Mouse (Mus musculus) limb, embryonic 12.5 days (tissue): Measurements from ENCODE around the gene Creb5. TPM values are rescaled to one million over a fixed set of nuclear protein-coding genes. Genes with fewer than 3 reads are reported as not detected.

ENCODE experiments used
- ATAC-seq: fragments of 200-750 bp; cut with Nextera tagmentation; 2 replicates; pipeline ENCODE4 v1.8.0; 2017; ENCODE audit warnings: low read depth, moderate TSS enrichment; ENCODE audit not compliant: insufficient number of reproducible peaks, insufficient read depth, low FRiP score, low TSS enrichment
- H3K27ac ChIP-seq: fragments of 300-500 bp; sonication (generic); 2 replicates; pipeline ENCODE4 v1.5.1; 2016; ENCODE audit warnings: mild to moderate bottlenecking, moderate library complexity
- H3K27me3 ChIP-seq: fragments of 300-500 bp; sonication (generic); 2 replicates; pipeline ENCODE4 v1.6.1; 2016; ENCODE audit warnings: mild to moderate bottlenecking, moderate library complexity
- H3K36me3 ChIP-seq: fragments of 300-500 bp; sonication (generic); 2 replicates; pipeline ENCODE4 v1.6.1; 2016; ENCODE audit warnings: mild to moderate bottlenecking, moderate library complexity
- H3K4me1 ChIP-seq: fragments of 300-500 bp; sonication (generic); replicated peaks from 2 replicates; pipeline ENCODE4 v1.6.1; 2016
- H3K4me2 ChIP-seq: fragments of 300-500 bp; sonication (generic); 2 replicates; pipeline ENCODE4 v1.6.1; 2016; ENCODE audit warnings: mild to moderate bottlenecking, moderate library complexity
- H3K4me3 ChIP-seq: fragments of 300-500 bp; sonication (generic); replicated peaks from 2 replicates; pipeline ENCODE4 v1.5.1; 2016; ENCODE audit warnings: mild to moderate bottlenecking
- H3K9ac ChIP-seq: fragments of 300-500 bp; sonication (generic); replicated peaks from 2 replicates; pipeline ENCODE4 v1.6.1; 2016; ENCODE audit warnings: mild to moderate bottlenecking, moderate library complexity
- H3K9me3 ChIP-seq: fragments of 300-500 bp; sonication (generic); 2 replicates; pipeline ENCODE4 v1.6.1; 2016; ENCODE audit warnings: mild to moderate bottlenecking, moderate library complexity
- WGBS: fragments of 180-500 bp; shearing (Covaris S2); methylation state at CpG from one replicate; pipeline ENCODE4 v1.1.7; 2016; 5-methylcytosine and 5-hydroxymethylcytosine counted together
- polyA plus RNA-seq: library from polyadenylated mRNA; unstranded; fragments of >200 nt; fragmentation: Nextera tagmentation; extraction: Ambion mirVana; gene quantifications from 2 replicates; pipeline ENCODE4 v1.2.1, GENCODE M21; 2016

Gene Creb5
- polyA plus RNA-seq, 1 experiment from 2014 or later: 84.2 TPM

DNA sequence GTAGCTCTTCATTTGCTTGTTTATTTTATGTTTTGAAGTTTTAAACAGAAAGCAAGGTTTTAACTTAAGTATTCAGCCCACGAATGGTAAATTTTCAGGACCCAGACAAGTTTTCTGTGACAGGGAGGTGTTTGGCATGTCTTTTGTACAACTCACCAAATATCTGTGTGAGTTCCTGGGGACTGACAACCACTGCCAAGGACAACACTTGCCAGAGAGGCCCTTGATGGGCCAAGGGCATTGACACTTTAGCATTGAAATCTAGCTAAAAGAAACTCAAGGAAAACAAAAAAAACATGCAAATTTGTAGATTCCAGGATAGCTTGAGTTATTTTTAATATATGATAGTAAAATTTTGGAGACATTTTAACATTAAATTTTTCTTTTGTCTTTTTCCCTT is 332.6 kb downstream of the Creb5 start:
- Histone ChIP-seq H3K36me3 (peaks cover 8% of the 10 kb centered on the region; the same call in 1 of the 2 replicates), H3K9me3 (no peaks in the 10 kb centered on the region), H3K27ac (no peak overlapping the region), H3K4me2 (no peak overlapping the region), H3K27me3 (no peaks in the 10 kb centered on the region; the same call in 1 of the 2 replicates), H3K4me3 (no peak overlapping the region), H3K9ac (no peak overlapping the region), H3K4me1 (peaks cover 46% of the 10 kb centered on the region)
- no peak for ATAC-seq
- 91% methylated on average over 1 of the region's 1 CpGs for WGBS

DNA sequence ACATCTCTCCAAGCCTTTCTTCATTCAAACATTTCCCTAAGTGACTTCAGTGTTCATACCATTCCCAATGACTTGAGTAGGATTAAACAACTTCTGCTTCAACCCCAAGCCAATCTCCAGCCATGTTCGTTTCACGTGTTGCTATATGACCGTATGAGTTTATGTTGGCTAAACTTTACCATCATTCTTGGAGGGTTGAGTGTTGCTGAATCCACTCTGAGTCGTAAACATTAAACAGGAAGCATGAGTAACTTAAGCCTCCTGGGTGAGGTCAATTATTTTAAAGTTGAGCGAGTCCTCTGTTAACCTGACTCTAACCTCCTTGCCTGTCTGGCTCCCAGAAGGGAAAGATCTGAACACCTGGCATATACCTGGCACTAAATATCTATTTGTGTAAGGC is 334.2 kb downstream of the Creb5 start:
- Histone ChIP-seq H3K27me3 (no peaks in the 10 kb centered on the region; the same call in 1 of the 2 replicates), H3K4me3 (no peak overlapping the region), H3K9me3 (no peaks in the 10 kb centered on the region), H3K4me1 (peaks cover 38% of the 10 kb centered on the region), H3K9ac (no peak overlapping the region), H3K4me2 (no peak overlapping the region), H3K27ac (no peak overlapping the region), H3K36me3 (peaks cover 8% of the 10 kb centered on the region; the same call in 1 of the 2 replicates)
- ATAC-seq: no peak
- 48% methylated on average over 5 of the region's 5 CpGs for WGBS

DNA sequence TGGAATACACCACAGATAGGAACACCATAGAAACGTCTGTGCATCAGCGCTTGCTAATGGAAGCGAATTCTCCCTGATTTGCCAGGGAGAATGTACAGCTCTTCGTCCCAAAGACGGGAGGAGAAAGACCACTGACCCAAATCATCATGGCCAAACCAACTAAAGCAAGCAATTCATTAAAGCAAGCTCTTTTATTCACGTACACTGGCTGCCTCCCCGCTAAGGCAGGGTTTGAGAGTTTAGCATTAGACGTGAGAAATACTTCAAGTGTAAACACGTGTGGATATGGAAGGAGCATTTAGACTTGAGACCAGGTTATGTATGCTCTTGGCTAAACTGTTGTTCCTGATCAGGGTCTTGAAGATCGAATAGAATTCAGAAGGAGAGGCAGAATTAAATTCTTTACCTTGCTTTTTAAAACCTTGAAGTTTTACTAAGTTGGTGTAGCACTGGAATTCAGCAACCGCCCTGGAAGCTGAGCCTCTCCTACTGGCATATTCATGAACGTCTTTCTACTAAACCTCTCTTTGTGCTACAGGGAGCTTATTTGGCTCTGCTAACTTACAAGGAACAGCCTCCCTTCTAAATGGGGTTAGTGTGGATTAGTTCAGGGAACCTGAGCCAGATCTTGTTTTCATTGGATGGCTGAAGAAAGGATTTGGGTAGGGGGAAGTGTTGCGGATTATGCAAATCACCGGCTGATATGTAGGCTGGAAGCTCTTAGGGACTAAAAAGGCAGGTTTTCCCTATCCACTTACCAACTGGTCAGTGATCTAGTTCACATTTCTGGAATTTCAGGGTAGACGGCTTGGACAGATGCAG is 337.6 kb downstream of the Creb5 start:
- no peak overlapping the region for H3K9ac ChIP-seq
- H3K4me2 ChIP-seq: no peak overlapping the region
- no peak overlapping the region for H3K4me3 ChIP-seq
- H3K27ac ChIP-seq: peak overlapping the region; percentile 45
- H3K36me3 ChIP-seq: peaks cover 4% of the 10 kb centered on the region; the same call in 1 of the 2 replicates
- no peaks in the 10 kb centered on the region; the same call in 1 of the 2 replicates for H3K27me3 ChIP-seq
- no peaks in the 10 kb centered on the region for H3K9me3 ChIP-seq
- ATAC-seq: no peak
- 56% methylated on average over 15 of the region's 15 CpGs for WGBS
- H3K4me1 ChIP-seq: peaks cover 55% of the 10 kb centered on the region

DNA sequence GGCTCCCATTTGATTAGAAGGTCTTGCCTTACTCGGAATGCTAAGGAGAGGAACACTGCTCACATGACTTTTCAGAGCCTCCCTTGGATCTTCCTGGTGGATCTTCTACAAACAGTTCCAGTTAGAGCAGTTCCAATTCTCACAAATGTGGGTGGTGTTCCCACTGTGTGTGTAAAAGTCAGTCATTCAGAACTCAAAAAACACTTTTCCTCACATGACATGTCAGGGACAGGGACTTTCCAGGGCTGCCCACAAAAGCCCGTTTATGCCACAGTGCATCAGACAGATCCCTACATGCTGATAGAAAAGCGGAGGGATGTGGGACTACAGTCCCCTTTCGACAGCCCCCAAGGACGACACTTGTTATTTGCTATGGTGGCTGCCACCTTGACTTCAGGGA is 339.0 kb downstream of the Creb5 start:
- peaks cover 4% of the 10 kb centered on the region; the same call in 1 of the 2 replicates for H3K36me3 ChIP-seq
- no peak overlapping the region for H3K4me2 ChIP-seq
- ATAC-seq: no peak
- 88% methylated on average over 5 of the region's 5 CpGs for WGBS
- H3K4me3 ChIP-seq: no peak overlapping the region
- H3K4me1 ChIP-seq: peaks cover 50% of the 10 kb centered on the region
- no peak overlapping the region for H3K9ac ChIP-seq
- no peak overlapping the region for H3K27ac ChIP-seq
- H3K9me3 ChIP-seq: no peaks in the 10 kb centered on the region
- no peaks in the 10 kb centered on the region; the same call in 1 of the 2 replicates for H3K27me3 ChIP-seq

- no peaks in the 10 kb centered on the region for H3K27me3 ChIP-seq
Measured at GRCm38 (mm10) chr6:53628714-53629113, 341.6 kb downstream of the Creb5 start.

DNA sequence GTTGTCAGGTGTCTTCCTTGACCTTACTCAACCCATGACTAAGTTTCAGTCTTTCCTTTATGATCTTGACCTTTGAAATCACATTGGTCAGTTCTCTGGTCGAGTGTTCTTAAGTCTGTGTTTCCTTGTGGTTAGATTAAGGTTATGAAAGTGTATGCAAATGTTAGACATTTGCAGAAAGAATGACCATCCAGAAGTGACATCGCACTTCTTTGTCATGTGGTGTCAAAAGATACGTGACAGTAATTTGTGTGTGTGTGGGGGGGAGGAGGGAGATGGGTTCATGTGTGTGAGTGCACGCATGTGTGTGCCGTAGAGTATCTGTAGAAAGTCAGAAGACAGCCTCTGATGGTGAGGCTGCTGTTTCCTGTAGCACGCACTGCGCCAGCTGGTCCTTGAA is 348.4 kb downstream of the Creb5 start:
- Histone ChIP-seq H3K4me3 (no peak overlapping the region), H3K27ac (no peak overlapping the region), H3K9ac (no peak overlapping the region), H3K27me3 (no peaks in the 10 kb centered on the region), H3K36me3 (peaks cover 11% of the 10 kb centered on the region), H3K4me1 (peaks cover 24% of the 10 kb centered on the region), H3K4me2 (no peak overlapping the region), H3K9me3 (no peaks in the 10 kb centered on the region)
- WGBS: 89% methylated on average over 7 of the region's 7 CpGs
- ATAC-seq: no peak

More at GRCm38 (mm10) chr6:53628714-53629113, 341.6 kb downstream of the Creb5 start:
- H3K4me3 ChIP-seq: no peak overlapping the region
- peaks cover 5% of the 10 kb centered on the region; the same call in 1 of the 2 replicates for H3K36me3 ChIP-seq
- H3K4me1 ChIP-seq: peaks cover 37% of the 10 kb centered on the region
- no peak overlapping the region for H3K27ac ChIP-seq
- H3K9ac ChIP-seq: no peak overlapping the region
- no peak overlapping the region for H3K4me2 ChIP-seq
- no peaks in the 10 kb centered on the region for H3K9me3 ChIP-seq
- ATAC-seq: no peak

- H3K4me2 ChIP-seq: no peak overlapping the region
- no peak for ATAC-seq
- H3K4me3 ChIP-seq: no peak overlapping the region
- H3K27me3 ChIP-seq: no peaks in the 10 kb centered on the region
- no peak overlapping the region for H3K9ac ChIP-seq
- peaks cover 45% of the 10 kb centered on the region for H3K4me1 ChIP-seq
- 69% methylated on average over 13 of the region's 13 CpGs for WGBS
- peaks cover 7% of the 10 kb centered on the region; the same call in 1 of the 2 replicates for H3K36me3 ChIP-seq
- peak overlapping the region; percentile 50; the same call in 1 of the 2 replicates for H3K27ac ChIP-seq
- H3K9me3 ChIP-seq: no peaks in the 10 kb centered on the region
Measured at GRCm38 (mm10) chr6:53637356-53638351, 350.6 kb downstream of the Creb5 start.

GRCm38 (mm10) chr6:53641633-53642605 is 354.8 kb downstream of the Creb5 start:
- H3K4me2 ChIP-seq: no peak overlapping the region
- no peak overlapping the region for H3K9ac ChIP-seq
- peak overlapping the region; percentile 42 for H3K27ac ChIP-seq
- H3K27me3 ChIP-seq: no peaks in the 10 kb centered on the region
- H3K36me3 ChIP-seq: peaks cover 7% of the 10 kb centered on the region; the same call in 1 of the 2 replicates
- no peak overlapping the region for H3K4me3 ChIP-seq
- H3K4me1 ChIP-seq: peaks cover 52% of the 10 kb centered on the region
- WGBS: 82% methylated on average over 30 of the region's 30 CpGs
- no peaks in the 10 kb centered on the region for H3K9me3 ChIP-seq
- ATAC-seq: no peak

DNA sequence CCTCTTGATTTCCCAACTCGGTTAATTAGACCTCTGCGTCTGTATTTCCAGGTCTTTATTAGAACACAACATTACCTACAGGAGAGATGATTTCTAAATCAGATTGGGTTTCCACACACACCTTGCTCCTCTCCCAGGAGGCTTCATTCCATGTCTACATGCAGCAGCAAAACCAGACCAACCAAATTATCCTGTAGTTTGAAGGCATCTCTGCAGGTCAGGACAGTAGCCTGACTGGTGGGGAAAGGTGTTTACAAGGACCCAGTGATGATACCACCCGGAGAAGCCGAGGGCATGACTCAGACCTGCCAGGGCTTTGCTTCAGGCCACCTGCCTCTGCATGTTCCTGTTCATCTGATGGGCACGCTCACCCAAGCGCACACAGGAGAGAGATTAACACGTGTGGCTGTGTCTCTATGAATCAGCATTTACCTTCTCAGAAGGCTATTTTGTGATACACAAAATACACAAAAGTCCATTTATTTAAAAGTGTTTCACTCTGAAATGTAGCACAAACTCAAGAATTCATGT is 355.8 kb downstream of the Creb5 start:
- H3K4me1 ChIP-seq: peaks cover 48% of the 10 kb centered on the region
- no peak overlapping the region for H3K4me2 ChIP-seq
- H3K9me3 ChIP-seq: no peaks in the 10 kb centered on the region
- 0 out of 2 replicates have a peak overlapping the region, but pooled peaks have one; percentile 42 for H3K27ac ChIP-seq
- WGBS: 79% methylated on average over 7 of the region's 7 CpGs
- no peak overlapping the region for H3K4me3 ChIP-seq
- ATAC-seq: no peak
- H3K36me3 ChIP-seq: peaks cover 7% of the 10 kb centered on the region; the same call in 1 of the 2 replicates
- H3K9ac ChIP-seq: no peak overlapping the region
- no peaks in the 10 kb centered on the region for H3K27me3 ChIP-seq

DNA sequence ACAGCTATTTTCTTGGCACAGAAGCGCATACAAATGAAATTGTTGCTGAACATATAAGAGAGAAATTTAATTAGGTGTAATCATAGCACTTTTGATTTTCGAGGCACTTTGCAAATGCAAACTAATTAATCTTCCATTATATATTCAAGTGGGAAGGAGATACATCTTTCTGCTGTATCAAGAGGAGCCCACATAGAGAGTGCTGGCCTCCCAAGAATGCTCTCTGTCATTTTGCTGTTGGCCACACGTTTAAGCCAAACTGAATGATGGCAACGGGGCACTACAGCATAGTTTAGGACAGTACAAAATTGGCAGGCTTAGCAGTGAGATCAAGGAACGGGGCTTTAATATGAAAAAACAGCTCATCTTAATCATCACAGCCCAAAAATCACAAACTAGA is 356.4 kb downstream of the Creb5 start:
- H3K27ac ChIP-seq: no peak overlapping the region
- 81% methylated on average over 5 of the region's 5 CpGs for WGBS

More for the DNA sequence above, 356.4 kb downstream of the Creb5 start:
- no peak for ATAC-seq
- H3K4me2 ChIP-seq: no peak overlapping the region
- no peaks in the 10 kb centered on the region for H3K9me3 ChIP-seq
- no peak overlapping the region for H3K9ac ChIP-seq
- H3K36me3 ChIP-seq: peaks cover 7% of the 10 kb centered on the region; the same call in 1 of the 2 replicates
- H3K4me1 ChIP-seq: peaks cover 42% of the 10 kb centered on the region
- no peak overlapping the region for H3K4me3 ChIP-seq
- H3K27me3 ChIP-seq: no peaks in the 10 kb centered on the region
